Mouse (Mus musculus): ENCODE results near the gene Ndufs2.

DNA sequence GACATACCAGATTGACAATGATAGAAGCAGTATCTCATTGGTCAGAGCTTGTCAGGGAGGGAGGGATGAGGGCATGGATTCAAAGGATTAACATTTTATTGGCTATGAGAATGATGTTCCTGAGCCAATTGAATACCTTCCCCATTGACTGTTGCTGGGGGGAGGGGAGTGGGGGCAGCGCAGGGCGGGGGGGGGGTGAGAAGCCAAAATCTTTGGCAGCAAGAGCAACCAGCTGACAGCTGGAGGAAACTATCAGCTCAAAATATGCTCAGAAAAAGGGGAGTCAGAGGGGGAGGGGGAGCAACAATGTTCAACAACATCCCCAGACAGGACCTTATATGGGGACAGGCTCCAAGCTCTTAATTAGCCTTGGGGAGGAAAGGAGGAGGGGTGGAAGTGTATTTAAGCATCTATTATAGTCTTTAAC lies 12.0 kb upstream of the Ndufs2 start:
- TF ChIP-seq CTCF (IDR thresholded peaks at IDR 0.05; ENCODE audit: control insufficient read depth, insufficient read depth, insufficient read length) (no peak), MYOD1 (IDR thresholded peaks at IDR 0.05; ENCODE audit: control insufficient read depth, insufficient read length, low read depth) (no peak), CEBPB (IDR thresholded peaks at IDR 0.05; ENCODE audit: low read depth) (no peak)

Data from C2C12 (cell line).